Mouse (Mus musculus) adrenal gland, adult 8-10 months (tissue): Measurements from ENCODE around the gene Kcnma1. TPM values are rescaled to one million over a fixed set of nuclear protein-coding genes. Genes with fewer than 3 reads are reported as not detected.

ENCODE experiments used
- DNase-seq: peaks from one replicate; pipeline ENCODE4 v3.0.0; 2022
- total RNA-seq, 4 experiments: library from RNA; stranded (reverse); gene quantifications; 2 replicates each; pipeline ENCODE4 v1.2.4; 2022

The Kcnma1 gene
- total RNA-seq, 4 experiments from 2014 or later, result 66.1 to 162 (median 106) TPM

DNA sequence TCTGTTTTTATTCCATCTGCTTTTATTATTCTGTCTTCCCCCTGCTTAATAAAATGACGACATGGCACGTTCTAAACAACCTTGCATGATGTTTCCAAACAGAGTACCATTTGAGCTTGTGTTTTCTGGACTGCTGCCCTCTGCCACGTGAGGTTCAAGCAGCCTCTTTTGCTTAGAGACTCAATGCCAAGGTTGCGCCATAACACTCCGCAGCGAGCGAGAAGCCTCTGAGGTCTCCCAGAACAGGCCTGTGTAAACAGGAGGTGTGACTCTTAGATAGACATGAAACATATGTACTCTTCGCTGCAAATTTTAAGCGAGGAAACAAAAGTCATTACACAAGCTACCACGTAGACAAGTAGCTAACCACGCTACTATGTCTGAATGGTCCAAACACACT is 55.2 kb downstream of the Kcnma1 start:
- peak; percentile 64 for DNase-seq

- no peak for DNase-seq
Observed at GRCm38 (mm10) chr14:23957270-23957669, 57.0 kb downstream of the Kcnma1 start.

DNA sequence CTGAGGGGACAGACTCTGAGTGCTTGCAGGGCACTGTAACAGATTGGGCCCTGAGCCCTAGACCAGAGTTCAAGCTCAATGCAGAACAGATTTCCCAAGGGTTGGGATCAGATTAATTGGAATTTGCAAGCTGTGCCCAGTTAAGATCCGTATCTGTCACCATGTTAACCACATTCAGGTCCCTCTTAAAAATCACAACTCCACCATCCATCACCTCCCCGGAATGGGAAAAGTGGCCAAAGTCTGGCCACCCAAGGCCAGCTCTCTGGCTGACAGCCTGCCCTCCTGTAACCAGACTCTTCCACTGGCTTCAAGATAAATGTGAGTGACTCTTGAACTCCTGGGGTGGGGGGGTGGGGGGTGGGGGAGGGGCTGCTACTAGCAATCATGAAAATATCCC is 70.4 kb downstream of the Kcnma1 start:
- peak; percentile 52 for DNase-seq

- DNase-seq, result no peak
Observed at GRCm38 (mm10) chr14:23943152-23943551, 71.1 kb downstream of the Kcnma1 start.

- DNase-seq, result peak; percentile 88
Observed at GRCm38 (mm10) chr14:23942103-23942502, 72.2 kb downstream of the Kcnma1 start.

DNA sequence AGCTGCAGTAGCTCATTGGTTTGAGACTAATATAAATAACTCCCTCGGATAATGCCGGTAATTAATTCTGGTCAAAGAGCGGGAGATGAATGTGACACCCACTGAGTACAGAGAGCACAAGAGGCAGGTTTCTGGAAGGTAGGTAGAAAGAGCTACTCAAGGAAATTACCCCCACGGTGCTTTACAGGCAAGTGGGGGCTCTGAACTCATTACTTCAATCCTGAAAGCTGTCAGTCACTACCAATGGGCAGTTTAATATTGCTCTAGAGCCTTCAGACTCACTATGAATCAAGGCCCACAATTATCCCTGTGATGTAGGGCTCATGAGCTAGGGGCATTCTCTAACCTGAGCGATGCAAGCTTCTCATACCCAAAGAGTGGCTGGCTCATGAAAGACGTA is 79.3 kb downstream of the Kcnma1 start:
- DNase-seq, result no peak

- DNase-seq, result peak; percentile 78
Observed at GRCm38 (mm10) chr14:23931671-23932071, 82.6 kb downstream of the Kcnma1 start.

- no peak for DNase-seq
Observed at GRCm38 (mm10) chr14:23929168-23929567, 85.1 kb downstream of the Kcnma1 start.

DNA sequence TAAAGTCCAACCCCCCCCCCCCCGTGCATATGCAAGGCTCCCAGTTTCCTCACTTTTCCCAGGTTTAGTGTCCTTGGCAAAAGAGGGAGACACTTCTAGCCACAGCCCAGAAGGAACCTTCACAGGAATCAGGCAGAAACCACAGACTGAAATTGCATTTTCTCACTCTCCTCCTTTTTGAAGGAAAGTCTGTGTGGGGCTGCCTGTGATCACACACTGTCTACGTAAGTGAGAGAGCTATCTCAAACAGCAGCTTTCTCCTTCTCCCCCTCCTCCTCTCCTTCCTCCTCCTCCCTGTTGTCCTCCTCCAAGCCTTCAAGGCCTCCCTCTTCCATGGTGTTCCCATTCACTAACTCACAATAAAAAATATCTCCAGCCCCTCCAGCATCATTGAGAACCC is 90.9 kb downstream of the Kcnma1 start:
- no peak for DNase-seq

DNA sequence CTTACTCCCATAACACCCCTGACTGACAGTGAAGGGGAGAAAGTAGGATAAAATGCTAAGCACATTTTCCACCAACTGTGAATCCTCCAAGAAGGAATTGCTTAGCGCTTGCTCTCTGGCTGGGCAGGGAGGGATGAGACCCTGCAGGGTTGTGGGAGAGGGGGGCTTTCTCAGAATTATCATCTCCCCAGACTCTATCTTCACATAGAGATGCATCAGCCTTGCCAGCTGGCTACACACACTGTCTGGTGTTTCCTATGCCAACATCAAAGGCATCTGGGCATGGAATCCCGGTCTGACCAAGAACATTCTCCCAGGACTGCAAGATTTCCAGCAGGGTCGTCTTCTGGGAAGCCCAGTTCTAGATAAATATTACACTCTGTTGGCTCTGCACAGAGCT is 91.5 kb downstream of the Kcnma1 start:
- DNase-seq, result no peak

GRCm38 (mm10) chr14:23911108-23911629 is 103.1 kb downstream of the Kcnma1 start:
- DNase-seq, result peak; percentile 79

DNA sequence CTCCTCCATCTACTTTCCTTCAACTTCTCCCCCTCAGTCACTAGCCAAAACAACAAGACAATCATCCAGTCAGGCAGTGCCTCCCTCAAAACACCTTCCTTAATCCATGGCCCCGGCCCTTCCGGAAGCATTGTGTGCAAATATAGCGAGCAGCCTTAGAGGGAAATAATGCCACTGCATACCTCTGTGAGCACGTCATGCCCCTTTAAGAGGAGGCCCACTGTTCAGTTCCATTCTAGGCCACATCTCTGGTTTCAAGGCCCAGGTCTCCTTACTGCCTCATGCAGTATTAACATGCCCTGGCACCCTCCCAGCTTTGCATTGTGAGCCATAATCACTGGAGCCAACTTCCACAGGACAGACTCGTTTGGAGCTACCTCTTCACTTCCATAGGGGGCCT is 105.7 kb downstream of the Kcnma1 start:
- DNase-seq, result no peak

DNA sequence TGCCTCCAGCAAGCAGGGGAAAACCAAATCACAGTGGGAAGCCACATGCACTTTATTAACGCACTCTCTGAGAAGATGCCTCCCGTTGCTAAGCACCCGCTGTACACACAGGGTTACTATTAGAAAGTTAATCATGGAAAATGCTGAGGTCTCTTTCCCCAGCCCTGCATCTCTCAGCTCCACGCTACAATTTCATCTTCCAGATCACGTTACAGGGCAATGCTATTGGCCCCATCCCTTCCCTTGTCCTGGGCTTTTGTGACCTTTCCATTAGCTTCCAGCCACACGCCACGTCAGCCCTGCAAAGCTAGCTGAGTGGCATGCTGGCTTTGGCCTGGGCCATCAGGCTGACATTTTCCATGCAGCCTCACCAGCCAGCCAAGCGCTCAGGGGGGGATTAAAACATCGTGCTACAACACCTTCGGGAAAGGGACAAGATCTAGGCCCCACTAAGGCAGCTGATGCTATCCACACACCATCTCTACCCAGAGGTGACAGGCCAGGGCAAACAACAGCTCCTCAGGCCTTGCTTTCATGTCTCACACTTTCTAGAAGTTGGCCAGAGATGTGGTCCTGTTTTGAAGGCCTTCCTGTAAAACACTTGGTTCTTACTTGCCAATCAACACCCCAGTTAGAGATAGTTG is 111.5 kb downstream of the Kcnma1 start:
- peak; percentile 36 for DNase-seq

- DNase-seq, result no peak
Observed at GRCm38 (mm10) chr14:23899462-23899861, 114.8 kb downstream of the Kcnma1 start.

DNA sequence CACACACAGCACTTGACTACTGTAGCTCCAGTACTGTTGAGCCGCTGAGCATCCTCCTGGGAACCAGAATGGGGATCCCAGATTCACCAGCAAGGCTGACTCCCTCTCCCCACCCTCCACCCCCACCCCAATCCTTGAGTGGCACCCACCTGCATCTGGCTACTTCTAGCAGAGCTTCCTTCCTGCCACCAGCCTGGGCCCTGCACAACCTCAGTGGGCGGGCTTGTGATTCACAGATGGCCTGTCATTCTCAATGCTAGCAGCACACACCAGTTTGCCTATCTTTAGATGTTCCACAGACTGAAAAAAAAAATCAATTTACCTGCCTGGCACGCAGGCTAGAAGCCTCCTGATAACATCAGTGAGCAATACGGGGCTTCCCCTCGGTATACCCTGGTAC is 116.5 kb downstream of the Kcnma1 start:
- no peak for DNase-seq

DNA sequence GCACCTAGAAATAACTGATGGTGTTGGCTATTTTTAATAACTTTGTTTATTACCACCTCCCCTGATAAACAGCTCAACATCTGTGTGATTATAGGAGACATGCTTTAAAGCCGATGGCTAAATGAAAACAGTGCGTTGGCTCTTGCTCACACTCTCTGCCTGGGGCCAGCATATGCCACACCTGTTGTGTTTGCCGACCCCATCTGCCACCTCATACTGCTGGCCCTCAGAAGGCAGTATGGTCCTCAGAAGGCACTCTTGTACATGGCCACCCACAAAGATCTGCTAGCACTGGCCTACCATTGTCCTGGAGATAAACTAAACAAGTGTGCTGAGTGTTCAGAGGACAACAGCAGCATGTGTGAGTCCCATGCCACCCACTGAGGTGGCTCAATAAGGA is 118.3 kb downstream of the Kcnma1 start:
- no peak for DNase-seq

GRCm38 (mm10) chr14:23886112-23886511 is 128.2 kb downstream of the Kcnma1 start:
- DNase-seq, result no peak

- peak; percentile 65 for DNase-seq
Observed at GRCm38 (mm10) chr14:23885539-23885938, 128.8 kb downstream of the Kcnma1 start.

GRCm38 (mm10) chr14:23885071-23885470 is 129.2 kb downstream of the Kcnma1 start:
- DNase-seq, result no peak

DNA sequence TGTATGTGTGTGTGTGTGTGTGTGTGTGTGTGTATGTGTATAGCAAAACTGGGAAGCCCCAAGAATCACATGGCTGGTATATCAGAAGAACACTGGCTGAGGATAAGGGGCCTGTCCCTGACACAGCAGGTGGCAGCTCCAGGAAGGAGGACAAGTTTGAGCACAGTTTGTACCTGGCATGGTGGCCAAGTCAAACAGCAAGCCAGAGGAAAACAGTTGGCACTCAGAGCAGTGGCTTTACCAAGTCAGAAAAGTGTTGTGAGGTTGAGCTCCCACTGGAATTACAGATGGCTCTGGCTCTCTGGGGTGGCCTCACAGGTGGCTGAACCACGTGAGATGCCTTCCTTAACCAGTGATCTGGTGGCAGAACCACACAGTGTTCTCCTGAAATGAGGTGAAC is 132.3 kb downstream of the Kcnma1 start:
- no peak for DNase-seq

DNA sequence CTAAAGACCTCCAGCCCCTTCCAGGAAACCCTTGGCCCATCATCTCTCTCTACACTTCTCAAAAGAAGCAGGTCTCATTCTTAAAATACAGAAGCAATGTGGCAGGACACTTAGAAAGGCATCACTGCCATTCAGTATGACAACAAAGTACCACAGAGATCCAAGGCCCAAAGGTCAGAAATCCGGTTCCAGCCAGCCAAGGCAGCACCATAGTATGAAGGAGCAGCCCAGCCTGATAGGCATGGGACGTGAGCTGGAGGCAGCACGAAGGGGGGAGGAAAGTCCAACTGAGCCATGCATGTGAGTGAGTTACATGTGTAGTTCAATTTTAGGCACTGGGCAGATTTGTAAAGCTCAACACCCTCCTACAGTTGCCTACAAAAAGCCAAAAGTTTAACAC is 135.0 kb downstream of the Kcnma1 start:
- no peak for DNase-seq

GRCm38 (mm10) chr14:23877561-23877960 is 136.7 kb downstream of the Kcnma1 start:
- no peak for DNase-seq

DNA sequence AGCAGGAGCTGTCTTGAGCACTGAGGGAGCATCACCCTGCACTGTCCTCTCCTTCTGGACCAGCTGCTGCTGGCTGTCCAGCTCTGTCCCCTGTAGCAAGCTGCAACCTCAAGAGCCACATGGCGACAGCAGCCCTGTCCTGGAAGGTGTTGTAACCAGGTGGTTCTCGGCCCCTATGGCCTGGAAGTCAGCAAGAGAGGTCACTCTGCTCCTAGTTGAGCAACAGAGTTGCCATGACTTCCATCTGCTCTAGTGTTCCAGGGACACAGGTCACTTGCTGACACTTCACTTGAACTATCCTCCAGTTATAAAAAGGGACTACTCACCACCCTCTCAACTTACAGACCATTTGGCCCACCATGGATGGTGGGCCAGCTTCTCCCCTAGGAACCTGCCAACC is 139.7 kb downstream of the Kcnma1 start:
- no peak for DNase-seq

DNA sequence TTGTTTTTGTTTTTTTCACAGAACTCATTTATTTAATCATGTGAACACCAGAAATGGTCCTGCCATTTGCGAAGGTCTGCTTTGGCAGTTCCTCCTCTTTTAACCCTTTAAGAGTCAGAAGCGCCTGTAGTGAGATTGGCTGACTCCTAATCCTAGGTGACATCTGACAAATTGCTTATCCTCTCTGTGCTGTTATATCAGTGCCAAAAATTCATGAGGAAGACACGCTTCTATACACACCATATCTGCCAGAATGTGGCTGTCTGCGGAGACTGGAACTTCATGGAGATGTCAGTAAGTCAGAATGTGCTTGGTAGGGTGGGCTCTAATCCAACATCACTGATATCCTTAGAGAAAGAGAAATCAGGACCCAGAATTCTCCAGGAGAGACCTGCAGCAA is 157.3 kb downstream of the Kcnma1 start:
- no peak for DNase-seq

DNA sequence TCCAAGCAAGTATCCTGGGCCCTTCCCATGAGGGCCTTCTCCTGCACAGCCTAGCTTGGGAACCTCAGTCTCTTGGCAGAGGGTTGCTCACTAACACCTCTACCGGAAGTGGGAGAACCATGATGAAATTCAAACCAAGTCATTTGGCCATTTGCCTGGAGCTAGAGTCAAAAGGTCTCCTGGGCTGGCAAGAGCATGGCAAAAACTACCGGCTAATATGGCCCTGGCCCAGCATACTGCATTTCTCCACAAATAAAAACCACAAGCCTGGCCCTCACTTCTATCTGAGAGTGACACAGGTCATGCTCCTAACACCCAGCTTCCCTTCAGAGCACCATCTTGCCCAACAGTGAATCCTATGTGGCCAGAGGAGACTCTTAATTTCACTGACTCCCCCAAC is 159.3 kb downstream of the Kcnma1 start:
- DNase-seq, result peak; percentile 44
